Mouse (Mus musculus) adrenal gland, adult 18-20 months (tissue): ENCODE data around the gene Vwa2. TPM values are rescaled to one million over a fixed set of nuclear protein-coding genes. Genes with fewer than 3 reads are reported as not detected.

Experiments
- DNase-seq, 2 experiments: peaks; one replicate each; pipeline ENCODE4 v3.0.0; 2021 to 2022; ENCODE audit warnings: low spot score in 2 of 2
- total RNA-seq, 2 experiments: library from RNA; stranded (reverse); gene quantifications; 1 replicate in 1 of 2; 2 replicates in 1 of 2; pipeline ENCODE4 v1.2.3; 2021

Gene Vwa2
- total RNA-seq, 2 experiments from 2014 or later, result not detected

DNA sequence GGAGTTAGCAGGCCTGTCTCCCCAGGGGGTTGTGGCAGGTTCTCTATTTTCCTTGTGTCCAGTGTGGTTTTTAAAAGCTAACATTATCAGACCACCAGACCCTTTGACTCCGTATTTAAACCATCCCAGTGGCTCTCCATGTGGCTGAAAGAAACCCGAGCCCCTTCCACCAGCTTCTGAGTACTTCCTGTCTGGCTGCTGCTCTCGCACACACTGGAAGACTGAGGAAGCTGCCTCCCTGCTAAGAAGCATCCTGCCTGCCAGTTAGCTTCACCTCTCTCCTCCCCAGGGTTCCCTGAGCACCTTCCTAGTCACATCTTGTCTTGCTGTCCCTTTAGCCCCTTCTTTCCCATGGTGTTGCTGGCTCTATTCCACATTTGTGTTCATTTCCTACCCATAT is 33.8 kb downstream of the Vwa2 start:
- DNase-seq, result no peak

DNA sequence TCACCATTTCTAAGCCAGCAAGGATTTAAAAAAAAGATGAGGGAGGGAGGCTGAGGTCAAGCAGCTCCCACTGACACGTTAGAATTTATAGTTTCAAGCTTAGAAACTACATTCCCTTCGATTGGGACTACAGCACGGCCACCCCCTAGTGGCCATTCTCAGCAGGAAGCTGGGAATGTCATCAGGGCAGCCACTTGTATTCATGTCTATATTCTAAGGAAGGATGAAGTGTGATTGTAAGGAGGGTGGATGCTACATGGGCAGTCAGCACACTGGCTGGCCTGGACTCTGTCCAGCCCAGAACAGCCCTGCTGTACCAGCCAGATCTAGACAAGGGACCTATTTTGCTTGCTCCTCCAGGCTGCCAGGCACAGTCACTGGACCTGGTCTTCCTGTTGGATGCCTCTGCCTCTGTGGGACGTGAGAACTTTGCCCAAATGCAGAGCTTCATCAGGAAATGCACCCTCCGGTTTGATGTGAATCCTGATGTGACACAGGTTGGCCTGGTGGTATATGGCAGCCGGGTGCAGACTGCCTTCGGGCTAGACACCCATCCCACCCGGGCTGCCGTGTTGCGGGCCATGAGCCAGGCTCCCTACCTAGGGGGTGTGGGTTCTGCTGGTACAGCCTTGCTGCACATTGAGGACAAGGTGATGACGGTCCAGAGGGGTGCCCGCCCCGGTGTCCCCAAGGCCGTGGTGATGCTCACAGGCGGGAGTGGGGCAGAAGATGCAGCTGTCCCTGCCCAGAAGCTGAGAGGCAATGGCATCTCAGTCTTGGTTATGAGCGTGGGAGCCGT is 34.6 kb downstream of the Vwa2 start:
- DNase-seq, result no peak

DNA sequence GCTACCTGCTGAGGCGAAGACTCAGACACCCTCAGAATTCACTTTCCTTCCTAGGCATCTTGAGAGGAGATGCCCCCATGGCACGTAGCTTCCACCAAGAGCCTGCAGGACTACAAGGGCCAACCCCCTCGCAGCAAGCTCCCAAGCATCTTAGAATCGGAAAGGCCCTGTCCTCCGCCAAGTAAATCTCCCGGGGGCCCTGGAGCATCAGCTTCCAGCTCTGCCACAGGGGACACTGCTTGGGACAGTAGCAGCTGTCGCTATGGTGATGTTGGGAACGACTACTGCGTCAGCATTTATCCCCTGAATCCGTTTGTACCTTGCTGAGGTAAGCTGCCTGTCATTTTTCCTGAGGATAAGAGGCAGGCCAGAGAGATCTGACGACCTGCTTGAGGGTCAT is 36.5 kb downstream of the Vwa2 start:
- no peak for DNase-seq

DNA sequence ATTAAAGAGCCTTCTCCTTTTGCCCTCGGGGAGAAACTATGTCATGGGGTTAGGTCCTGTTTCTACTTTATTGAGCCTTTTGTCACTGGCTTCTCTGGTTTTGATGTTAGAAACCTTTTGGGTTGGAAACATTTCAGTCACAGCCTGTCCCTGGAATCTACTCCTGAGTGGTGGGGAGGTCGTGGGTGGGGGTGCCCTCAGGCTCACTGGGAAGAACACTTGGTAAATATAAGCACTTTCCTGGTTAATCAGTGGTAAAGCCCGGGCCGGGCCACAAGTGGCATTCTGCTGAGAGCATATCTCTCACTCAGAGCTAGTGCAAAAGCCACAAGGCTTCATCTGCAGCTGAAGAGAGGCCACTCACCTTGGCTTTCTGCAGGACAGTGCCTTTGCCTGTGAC is 39.7 kb downstream of the Vwa2 start:
- no peak for DNase-seq

DNA sequence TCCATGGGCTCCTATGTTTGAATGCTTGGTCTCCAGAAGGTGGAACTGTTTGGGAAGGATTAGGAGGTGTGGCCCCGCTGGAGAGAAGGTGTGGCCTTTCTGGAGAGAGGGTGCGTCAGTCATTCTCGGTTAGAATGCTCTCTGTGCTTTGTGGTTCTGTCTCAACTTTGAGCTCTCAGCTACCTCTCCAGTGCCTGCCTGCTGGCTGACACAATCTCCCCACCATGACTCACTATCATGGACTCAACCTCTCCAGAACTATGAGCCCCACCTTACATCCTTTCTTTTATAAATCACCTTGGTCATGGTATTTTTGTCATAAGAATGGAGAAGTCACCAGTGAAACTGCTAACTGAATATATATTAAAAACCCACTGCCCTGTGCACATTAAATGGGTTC is 40.6 kb downstream of the Vwa2 start:
- DNase-seq, result no peak

DNA sequence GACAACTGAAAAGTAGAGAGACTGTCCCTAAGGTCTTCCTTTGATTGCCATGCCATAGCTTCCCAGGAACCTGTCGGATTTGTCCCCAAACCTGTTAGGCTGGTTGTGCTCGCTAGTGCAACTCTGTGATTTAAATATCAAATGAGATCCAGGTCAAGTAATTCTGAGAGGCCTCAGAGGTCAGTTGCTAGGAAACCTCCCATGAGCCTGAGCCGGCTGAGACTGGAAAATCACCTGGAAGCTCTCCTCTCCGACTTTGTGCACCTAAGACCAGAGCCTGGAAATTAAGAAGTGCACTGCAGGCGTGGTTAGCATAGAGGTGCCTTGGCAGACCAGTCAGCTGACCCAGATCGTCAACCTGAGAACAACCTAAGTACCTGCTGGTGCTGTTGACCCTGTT is 41.0 kb downstream of the Vwa2 start:
- no peak for DNase-seq

DNA sequence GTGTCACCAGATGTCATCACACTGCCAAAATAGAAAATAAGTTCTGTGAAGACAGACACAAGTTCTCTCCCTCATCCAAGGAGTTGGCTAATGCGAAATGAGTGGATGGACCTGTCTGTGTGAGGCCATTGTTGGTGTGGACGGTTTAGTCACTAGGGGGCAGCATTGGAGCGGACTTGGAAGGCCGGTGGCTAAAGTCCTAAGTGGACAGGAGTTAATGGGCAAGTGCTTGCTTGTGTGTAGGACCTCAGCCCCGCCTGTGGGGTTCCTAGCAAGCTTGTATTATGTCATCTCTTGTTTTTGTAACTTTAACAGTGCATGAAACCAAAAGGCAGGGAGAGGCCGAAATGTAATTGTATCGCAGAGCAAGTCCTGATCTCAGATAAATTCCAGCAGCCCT is 45.6 kb downstream of the Vwa2 start:
- DNase-seq, result peak; percentile 83 to 86

DNA sequence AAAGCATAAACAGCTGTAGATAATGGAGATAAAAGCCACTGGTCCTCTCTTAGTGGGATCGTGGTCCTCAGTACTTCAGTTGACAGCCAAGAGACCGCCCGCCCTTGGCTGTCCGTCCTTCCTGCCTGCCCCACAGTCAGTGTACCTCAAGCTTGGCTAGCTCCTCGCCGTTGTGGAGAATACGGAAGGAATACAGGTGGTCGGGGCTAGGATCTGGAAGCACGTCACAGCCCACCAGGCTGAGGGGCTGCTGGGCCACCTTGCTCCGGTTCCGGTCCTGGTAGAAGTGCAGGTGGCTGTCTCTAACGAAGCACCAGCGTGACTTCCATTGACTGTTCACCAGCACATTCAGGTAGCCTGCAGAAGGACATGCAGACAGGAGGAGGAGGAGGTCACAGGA is 46.2 kb downstream of the Vwa2 start:
- DNase-seq, result no peak

DNA sequence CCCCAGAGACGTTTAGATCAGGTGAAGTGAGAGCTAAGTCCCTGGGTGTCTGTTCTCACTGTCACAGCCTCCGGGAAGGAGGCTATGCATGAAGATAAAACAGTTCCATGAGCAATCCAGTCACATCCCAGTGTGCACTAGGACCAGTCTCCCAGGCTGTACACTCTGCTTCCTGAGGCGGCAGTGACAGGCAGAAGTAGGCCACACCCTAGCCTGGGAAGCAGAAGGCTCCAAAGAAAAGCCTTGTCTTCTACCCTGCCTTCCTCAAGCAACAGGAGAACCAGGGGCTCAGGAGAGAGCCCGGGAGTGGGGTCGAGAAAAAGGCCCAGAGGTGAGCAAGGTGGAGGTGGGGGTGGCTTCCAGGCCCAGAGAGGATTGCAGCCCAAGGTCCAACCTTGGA is 47.7 kb downstream of the Vwa2 start:
- no peak for DNase-seq

DNA sequence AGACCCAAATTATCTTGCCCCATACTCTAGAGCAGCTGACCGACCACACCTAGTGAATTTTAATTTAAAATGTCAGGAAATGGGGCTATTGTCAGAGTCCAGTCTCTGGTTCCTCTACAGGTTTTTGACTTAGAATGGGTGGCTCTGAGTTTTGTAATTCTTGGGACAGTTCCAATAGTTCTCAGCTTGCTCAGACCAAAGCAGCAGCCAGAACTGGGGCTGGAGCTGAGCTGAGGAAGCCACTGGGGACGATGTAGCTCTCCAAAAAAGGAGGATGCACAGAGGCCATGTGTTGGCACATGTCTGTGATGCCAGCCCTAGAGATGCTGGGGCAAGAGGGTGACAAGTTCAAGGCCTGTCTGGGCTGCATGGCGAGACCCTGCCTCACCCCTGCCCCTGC is 55.3 kb downstream of the Vwa2 start:
- DNase-seq, result no peak

DNA sequence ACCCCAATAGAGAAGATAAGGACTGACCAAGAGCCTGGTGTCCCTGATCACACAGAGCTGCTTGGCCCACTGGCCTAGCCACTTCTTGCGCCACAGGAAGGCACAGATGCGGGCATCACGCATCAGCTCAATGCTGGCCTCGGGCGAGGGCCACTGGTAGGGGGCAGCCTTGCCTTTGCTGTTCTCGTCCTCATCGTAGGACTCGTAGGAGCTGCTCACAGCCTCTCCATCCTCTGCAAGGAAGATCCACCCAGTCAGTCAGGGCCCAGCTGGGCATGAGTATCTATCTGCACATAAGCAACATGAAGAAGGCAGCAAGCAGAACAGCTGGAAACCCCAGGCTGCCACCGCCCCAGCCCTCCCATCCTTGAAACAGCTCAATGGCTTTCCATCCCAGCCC is 56.0 kb downstream of the Vwa2 start:
- DNase-seq, result no peak

DNA sequence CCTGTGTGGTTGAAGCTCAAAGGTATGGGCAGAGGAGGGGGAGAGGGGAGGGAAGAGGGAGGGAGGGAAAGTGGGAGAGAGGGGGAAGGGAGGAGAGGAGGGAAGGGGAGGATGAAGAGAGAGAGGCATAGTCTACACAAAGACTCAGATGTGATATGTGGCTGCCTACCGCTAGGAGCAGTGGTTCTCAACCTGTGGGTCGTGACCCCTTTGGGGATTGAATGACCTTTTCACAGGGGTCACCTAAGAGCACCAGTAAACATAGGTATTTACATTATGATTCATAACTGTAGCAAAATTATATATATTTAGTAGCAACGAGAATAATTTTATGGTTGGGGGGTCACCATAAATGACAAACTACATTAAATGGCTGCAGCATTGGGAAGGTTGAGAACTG is 59.8 kb downstream of the Vwa2 start:
- DNase-seq, result no peak

DNA sequence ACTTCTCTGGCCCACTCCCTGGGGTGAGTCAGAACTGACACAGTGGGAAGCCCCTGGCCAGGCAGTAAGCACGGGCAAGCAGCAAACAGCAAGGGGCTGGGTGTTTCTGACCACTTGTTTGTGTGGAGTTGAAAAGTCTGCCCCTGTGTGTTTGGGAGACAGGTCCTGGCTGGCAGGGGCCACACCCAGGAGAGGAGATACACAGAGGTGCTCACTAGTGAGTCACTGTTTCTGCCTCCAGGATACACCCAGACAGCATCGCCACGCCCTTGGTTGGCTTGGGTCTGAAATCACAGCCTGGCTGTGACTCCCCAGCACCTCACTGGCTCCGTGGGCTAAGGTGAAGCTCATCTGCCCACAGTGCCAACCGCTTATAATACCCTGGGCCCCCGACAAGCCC is 61.1 kb downstream of the Vwa2 start:
- DNase-seq, result no peak

DNA sequence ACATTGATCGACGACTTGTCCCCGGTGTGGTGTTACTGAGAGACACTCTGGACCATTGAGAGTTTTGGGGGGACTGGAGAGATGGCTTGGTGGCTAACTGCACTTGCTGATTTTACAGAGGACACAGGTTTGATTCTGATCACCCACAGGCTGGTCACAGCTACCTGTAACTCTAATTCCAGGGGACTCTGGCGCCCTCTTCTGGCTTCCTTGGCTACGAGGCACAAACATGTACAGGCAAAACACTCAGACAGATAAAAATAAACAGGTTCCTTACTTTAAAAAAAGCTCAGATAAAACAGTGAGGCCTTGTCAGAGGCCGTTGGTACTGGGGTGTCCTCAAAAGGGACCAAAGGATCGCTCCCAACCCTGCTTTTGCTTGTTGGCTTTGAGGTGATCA is 61.7 kb downstream of the Vwa2 start:
- no peak for DNase-seq

DNA sequence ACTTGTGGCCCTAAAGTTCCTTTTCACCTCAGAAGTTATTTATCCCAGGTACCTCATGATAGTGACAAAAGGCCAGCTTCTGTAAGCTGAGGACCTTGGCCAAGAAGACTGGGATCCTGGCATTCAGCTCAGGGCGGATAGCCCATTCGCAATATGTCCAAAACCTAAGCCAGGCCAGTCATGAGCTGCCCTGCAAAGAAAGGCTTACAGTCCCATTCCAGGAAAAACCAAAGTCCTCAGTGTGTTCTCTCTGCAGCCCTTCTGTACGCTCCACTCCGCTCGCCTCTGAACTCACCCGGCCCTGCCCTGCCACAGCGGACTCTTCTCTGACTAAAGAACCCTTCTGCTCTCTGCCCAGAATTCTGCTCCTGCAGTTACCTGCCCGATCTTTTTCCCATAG is 62.2 kb downstream of the Vwa2 start:
- no peak for DNase-seq

DNA sequence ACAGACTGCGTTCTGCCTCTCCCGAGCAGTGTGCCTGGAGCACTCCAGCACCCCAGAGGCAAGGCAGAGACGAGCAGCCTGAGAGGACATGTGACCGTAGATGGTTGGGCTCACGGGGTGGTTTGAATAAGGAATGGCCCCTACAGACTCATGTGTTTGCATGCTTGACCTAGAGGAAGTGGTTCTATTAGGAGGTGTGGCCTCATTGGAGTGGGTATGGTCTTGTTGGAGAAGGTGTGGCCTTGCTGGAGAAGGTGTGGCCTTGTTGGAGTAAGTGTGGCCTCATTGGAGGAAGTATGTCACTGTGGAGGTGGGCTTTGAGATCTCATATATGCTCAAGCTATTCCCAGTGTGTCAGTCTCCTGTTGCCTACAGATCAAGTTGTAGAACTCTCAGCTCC is 63.9 kb downstream of the Vwa2 start:
- DNase-seq, result no peak

DNA sequence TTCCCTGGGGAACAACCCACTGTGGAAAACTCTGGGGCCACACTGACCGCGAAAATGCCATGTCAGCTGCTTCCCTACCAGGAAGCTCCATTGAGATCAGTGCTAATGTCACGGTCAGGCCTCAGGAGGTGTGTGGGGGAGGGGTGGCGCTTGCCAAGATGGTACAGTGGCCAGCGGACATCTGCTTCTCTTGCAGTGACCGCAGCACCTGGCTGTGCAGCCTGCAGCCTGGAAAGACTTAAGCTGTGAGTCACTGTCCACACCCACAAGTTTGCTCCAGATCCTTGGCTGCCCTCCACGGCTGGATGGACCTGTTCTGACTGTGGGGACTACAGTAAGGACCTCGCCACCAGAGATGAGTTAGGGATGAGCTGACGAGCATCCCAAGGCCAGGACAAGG is 65.8 kb downstream of the Vwa2 start:
- DNase-seq, result peak; percentile 32 to 52

DNA sequence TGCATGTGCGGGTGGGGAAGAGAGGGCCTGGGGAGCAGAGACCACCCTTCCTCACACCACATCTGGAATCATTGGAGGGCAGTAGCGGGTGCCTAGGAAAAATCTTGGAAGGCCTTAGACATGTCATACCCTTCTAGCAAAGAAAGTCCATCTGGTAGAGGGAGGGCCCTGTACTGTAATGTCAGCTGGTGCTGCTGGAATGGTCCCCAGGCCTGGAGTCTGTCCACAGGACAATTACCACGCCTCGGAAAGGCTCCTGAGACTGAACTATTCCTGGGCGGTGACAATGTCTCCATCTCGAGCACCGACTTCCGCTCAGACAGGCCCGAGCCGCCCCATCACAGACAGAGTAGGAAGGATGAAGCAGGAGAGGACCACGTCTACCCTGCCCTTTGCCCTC is 66.5 kb downstream of the Vwa2 start:
- no peak for DNase-seq

DNA sequence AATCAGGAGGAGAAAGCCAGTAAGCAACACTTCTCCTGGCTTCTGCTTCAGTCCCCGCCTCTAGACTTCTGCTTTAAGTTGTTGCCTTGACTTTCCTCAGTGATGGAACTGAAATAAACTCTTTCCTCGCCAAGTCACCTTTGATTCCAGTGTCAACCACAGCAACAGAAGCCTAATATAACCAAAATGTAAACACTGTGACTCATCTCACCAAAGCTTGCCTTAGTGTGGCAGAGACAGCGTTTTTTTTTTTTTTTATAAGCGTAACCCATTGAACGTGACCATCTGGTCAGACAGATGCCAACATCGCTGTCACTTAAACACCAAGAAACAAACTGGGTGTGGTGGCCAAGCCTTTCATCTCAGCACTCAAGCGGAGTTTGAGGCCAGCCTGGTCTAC is 68.2 kb downstream of the Vwa2 start:
- no peak for DNase-seq

DNA sequence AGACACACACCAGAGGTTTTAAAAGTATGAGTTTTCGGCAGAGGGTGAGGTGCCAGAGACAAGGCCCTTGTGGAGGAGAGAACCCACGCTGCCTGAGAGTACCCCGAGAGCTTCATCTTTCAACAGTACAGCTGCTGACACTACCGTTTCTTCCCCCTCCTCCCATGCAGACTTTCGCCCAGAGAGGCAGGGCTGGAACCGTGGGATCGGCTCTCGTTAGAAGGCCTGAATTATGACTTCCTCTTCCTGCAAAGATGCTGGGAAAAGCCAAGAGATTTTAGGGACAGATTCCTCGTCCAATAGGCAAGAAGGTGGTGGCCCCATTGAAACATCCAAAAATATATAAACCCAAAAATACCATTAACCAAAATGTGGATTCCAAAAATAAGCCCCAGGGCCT is 70.2 kb downstream of the Vwa2 start:
- DNase-seq, result no peak

DNA sequence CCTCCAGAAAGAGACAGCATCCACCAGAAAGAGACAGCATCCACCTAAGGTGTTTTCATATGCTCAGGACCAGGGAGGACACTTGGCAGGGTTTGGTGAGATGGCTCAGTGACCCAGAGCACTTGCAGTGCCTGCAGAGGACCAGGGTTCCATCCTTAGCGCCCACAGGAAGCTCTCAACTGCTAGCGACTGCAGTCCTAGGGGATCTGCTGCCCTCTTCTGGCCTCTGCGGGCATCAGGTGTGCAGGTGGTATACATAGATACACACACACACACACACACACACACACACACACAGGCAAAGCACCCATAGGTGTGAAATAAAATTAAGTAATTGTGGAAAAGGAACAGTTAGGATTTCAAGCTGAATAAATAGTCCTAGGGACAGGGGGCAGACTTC is 70.8 kb downstream of the Vwa2 start:
- DNase-seq, result no peak

DNA sequence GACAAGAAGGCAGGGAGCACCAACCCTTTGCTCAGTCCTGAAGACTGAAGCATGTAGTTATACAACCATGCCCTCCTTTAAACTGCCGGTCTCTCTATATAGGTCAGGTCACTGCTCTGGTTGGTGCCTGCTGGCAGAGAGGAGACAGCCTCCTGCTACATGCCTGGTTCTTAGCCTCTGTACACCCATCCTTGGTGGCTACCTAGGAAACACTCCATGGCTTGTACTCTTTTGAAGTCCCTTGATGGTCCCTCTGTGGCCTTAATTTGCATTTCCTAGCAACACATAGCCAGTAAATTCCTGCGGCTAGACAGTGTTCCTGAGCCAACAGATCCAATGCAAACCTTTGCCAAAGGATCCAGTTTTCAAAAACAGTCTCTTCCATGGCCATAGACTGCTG is 71.6 kb downstream of the Vwa2 start:
- no peak for DNase-seq

DNA sequence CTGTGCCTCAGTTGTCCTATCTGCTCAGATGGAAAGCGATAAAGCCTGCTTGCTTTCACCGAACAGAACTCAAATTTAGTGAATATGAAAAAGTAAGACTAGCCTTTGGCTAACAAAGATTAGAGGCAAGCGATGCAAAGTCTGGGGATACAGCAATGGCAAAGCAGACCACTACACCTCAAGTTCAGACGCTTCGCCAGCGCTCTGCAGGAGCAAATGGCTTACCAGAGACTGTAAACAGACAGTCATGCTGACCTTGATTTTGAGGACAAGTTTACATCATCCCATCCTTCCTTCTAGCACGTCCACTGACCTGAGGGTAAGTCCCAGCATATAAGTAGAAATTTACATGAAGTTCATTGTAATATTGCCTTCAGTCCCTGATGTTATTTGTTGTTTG is 72.2 kb downstream of the Vwa2 start:
- DNase-seq, result no peak

DNA sequence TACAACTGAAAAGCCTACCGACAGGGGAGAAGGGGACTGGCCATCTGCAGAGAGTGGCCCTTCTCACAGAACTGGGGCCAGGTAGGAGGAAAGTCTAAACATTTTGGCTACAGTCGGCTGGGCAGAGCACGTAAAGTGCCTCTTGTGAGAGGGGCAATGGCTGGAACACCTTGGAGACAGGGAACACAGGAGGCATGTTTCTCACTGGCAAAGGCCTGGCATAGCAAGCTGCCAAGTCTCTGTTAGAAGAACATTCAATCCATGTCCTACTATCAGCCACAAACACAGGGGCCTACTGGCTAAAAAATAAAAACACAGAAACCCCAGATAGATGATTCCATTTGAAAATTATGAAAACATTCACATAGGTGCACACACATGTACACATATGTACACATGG is 72.7 kb downstream of the Vwa2 start:
- DNase-seq, result no peak
